Mouse (Mus musculus) cerebellum, adult 2 months (tissue): ENCODE data around the gene Prss45.

Experiments used
- CTCF ChIP-seq: fragments of 200-500 bp; IDR thresholded peaks from 2 replicates; pipeline ENCODE4 v1.5.1; 2011; ENCODE audit warnings: low read depth, mild to moderate bottlenecking, control low read depth, low read length, moderate library complexity, borderline replicate concordance; ENCODE audit not compliant: insufficient read depth
- POLR2A ChIP-seq: fragments of 200-500 bp; IDR thresholded peaks from 2 replicates; pipeline ENCODE4 v1.6.1; 2011; ENCODE audit warnings: low read length, control low read depth, borderline replicate concordance; ENCODE audit not compliant: insufficient read depth

- TF ChIP-seq CTCF: no peak
- no peak for TF ChIP-seq POLR2A
Measured at GRCm38 (mm10) chr9:110879191-110879920, 45.0 kb downstream of the Prss45 start, which contains the start of gene Als2cl.
